23 mouse cellular contexts compared by ENCODE assay signal in genomic region chr16:97434206-97434605, GRCm38 (mm10). TPM values are rescaled to one million over a fixed set of nuclear protein-coding genes. Genes with fewer than 3 reads are reported as not detected.
A peak's percentile ranks its signal among the peaks of the same experiment; 100 is the strongest.
DNase-seq lines count a peak whose midpoint lies in the region; ATAC-seq and TF ChIP-seq lines count a peak whose summit lies in the region.
"Had no signal": no experiment of that assay in that cellular context is flagged by ENCODE, and none has a peak within 500 bp of the region (broad histone marks: within the 10 kb centered on the region; RNA-seq: fewer than 3 reads in every experiment).

No protein-coding gene starts in this region.

- no peak overlapping the region for H3K4me3 ChIP-seq in forebrain, embryonic 14.5 days (ENCODE audit: low read depth, low read length)
- H3K4me3 ChIP-seq in forebrain, embryonic 15.5 days, result no peak overlapping the region
- no peak overlapping the region for H3K4me3 ChIP-seq in midbrain, postnatal 0 days (ENCODE audit: low read depth, low read length)
- no peak overlapping the region for H3K4me3 ChIP-seq in midbrain, embryonic 16.5 days (ENCODE audit: low read depth, low read length)
- H3K4me3 ChIP-seq in embryonic facial prominence, embryonic 15.5 days (replicated peaks), result no peak overlapping the region
- no peak overlapping the region for H3K4me3 ChIP-seq in kidney, embryonic 16.5 days (ENCODE audit: low read length)
- H3K4me3 ChIP-seq in kidney, adult 2 months (ENCODE audit: insufficient read depth, low read depth, low read length), result no peak overlapping the region
- H3K4me3 ChIP-seq: forebrain, embryonic 12.5 days; limb, embryonic 10.5 days; liver, embryonic 15.5 days; midbrain, embryonic 10.5 days had no signal

- no peak overlapping the region for H3K27ac ChIP-seq in forebrain, embryonic 14.5 days (ENCODE audit: low read depth, low read length)
- no peak overlapping the region for H3K27ac ChIP-seq in forebrain, embryonic 15.5 days (replicated peaks)
- H3K27ac ChIP-seq in midbrain, postnatal 0 days (ENCODE audit: low read depth, low read length), result no peak overlapping the region
- no peak overlapping the region for H3K27ac ChIP-seq in midbrain, embryonic 16.5 days (ENCODE audit: low read length)
- H3K27ac ChIP-seq in embryonic facial prominence, embryonic 15.5 days (replicated peaks), result no peak overlapping the region
- no peak overlapping the region for H3K27ac ChIP-seq in kidney, embryonic 16.5 days (ENCODE audit: low read length)
- no peak overlapping the region for H3K27ac ChIP-seq in kidney, adult 2 months (ENCODE audit: insufficient read depth, low read depth, low read length)
- H3K27ac ChIP-seq: forebrain, embryonic 12.5 days; limb, embryonic 10.5 days; liver, embryonic 15.5 days; macrophage; midbrain, embryonic 10.5 days had no signal

- TF ChIP-seq POLR2A in kidney, adult 2 months (IDR thresholded peaks at IDR 0.05; ENCODE audit: low read depth, low read length), result no peak

- no peak for TF ChIP-seq CTCF in midbrain, postnatal 0 days (IDR thresholded peaks at IDR 0.05)
- TF ChIP-seq CTCF in kidney, adult 2 months (conservative IDR thresholded peaks at IDR 0.05; ENCODE audit: insufficient read depth, insufficient read length, low read depth, low read length), result no peak

- ATAC-seq in forebrain, embryonic 14.5 days, result no peak
- no peak for ATAC-seq in forebrain, embryonic 15.5 days (replicated peaks)
- no peak for ATAC-seq in midbrain, postnatal 0 days (ENCODE audit: low FRiP score)
- ATAC-seq in midbrain, embryonic 16.5 days, result no peak
- ATAC-seq in embryonic facial prominence, embryonic 15.5 days (ENCODE audit: insufficient number of reproducible peaks, low FRiP score, low TSS enrichment, low read depth), result peak; percentile 31
- no peak for ATAC-seq in kidney, embryonic 16.5 days (ENCODE audit: low FRiP score, low TSS enrichment)
- ATAC-seq: hindbrain, embryonic 16.5 days; intestine, embryonic 16.5 days; Patski had no signal

- H3K4me1 ChIP-seq in forebrain, embryonic 14.5 days (ENCODE audit: control insufficient read depth, insufficient read depth, low read length), result no peaks in the 10 kb centered on the region
- peaks cover 5% of the 10 kb centered on the region; the same call in 1 of the 2 replicates for H3K4me1 ChIP-seq in forebrain, embryonic 15.5 days
- H3K4me1 ChIP-seq in midbrain, postnatal 0 days (ENCODE audit: insufficient read depth, low read length), result no peaks in the 10 kb centered on the region
- no peaks in the 10 kb centered on the region for H3K4me1 ChIP-seq in midbrain, embryonic 16.5 days (ENCODE audit: control insufficient read depth, insufficient read depth, low read length)
- no peaks in the 10 kb centered on the region for H3K4me1 ChIP-seq in embryonic facial prominence, embryonic 15.5 days
- H3K4me1 ChIP-seq in kidney, embryonic 16.5 days (ENCODE audit: insufficient read depth, low read length), result no peaks in the 10 kb centered on the region
- H3K4me1 ChIP-seq in kidney, adult 2 months (ENCODE audit: control insufficient read depth, insufficient read depth, low read length), result no peaks in the 10 kb centered on the region
- H3K4me1 ChIP-seq: forebrain, embryonic 12.5 days; limb, embryonic 10.5 days; liver, embryonic 15.5 days; midbrain, embryonic 10.5 days had no signal

- no peak overlapping the region for H3K4me2 ChIP-seq in forebrain, embryonic 14.5 days (ENCODE audit: low read length)
- H3K4me2 ChIP-seq in forebrain, embryonic 15.5 days (replicated peaks), result no peak overlapping the region
- H3K4me2 ChIP-seq in midbrain, postnatal 0 days (ENCODE audit: low read depth, low read length, poor library complexity, severe bottlenecking), result no peak overlapping the region
- H3K4me2 ChIP-seq in midbrain, embryonic 16.5 days (ENCODE audit: low read length), result no peak overlapping the region
- no peak overlapping the region for H3K4me2 ChIP-seq in embryonic facial prominence, embryonic 15.5 days (replicated peaks)
- H3K4me2 ChIP-seq in kidney, embryonic 16.5 days (replicated peaks; ENCODE audit: low read depth, low read length), result no peak overlapping the region
- H3K4me2 ChIP-seq: forebrain, embryonic 12.5 days; liver, embryonic 15.5 days had no signal

- H3K27me3 ChIP-seq in forebrain, embryonic 14.5 days (replicated peaks; ENCODE audit: control insufficient read depth, insufficient read depth, low read length), result no peaks in the 10 kb centered on the region
- H3K27me3 ChIP-seq in forebrain, embryonic 15.5 days, result no peaks in the 10 kb centered on the region
- H3K27me3 ChIP-seq in midbrain, postnatal 0 days (ENCODE audit: insufficient read depth, low read length), result no peaks in the 10 kb centered on the region
- H3K27me3 ChIP-seq in midbrain, embryonic 16.5 days (ENCODE audit: control insufficient read depth, insufficient read depth, low read depth, low read length), result no peaks in the 10 kb centered on the region
- H3K27me3 ChIP-seq in embryonic facial prominence, embryonic 15.5 days, result no peaks in the 10 kb centered on the region
- no peaks in the 10 kb centered on the region for H3K27me3 ChIP-seq in kidney, embryonic 16.5 days (ENCODE audit: insufficient read depth, low read length)
- no peaks in the 10 kb centered on the region for H3K27me3 ChIP-seq in kidney, adult 2 months (replicated peaks; ENCODE audit: control insufficient read depth, insufficient read depth, low read length)
- H3K27me3 ChIP-seq: CH12.LX; forebrain, embryonic 12.5 days; liver, embryonic 15.5 days; Patski had no signal

- H3K9me3 ChIP-seq in forebrain, embryonic 14.5 days (replicated peaks; ENCODE audit: control insufficient read depth, low read length), result no peaks in the 10 kb centered on the region
- no peaks in the 10 kb centered on the region for H3K9me3 ChIP-seq in forebrain, embryonic 15.5 days
- no peaks in the 10 kb centered on the region for H3K9me3 ChIP-seq in midbrain, postnatal 0 days (ENCODE audit: low read length)
- no peaks in the 10 kb centered on the region for H3K9me3 ChIP-seq in midbrain, embryonic 16.5 days (replicated peaks; ENCODE audit: control insufficient read depth, low read length, poor library complexity, severe bottlenecking)
- no peaks in the 10 kb centered on the region for H3K9me3 ChIP-seq in embryonic facial prominence, embryonic 15.5 days (replicated peaks)
- H3K9me3 ChIP-seq in kidney, embryonic 16.5 days (ENCODE audit: low read length), result no peaks in the 10 kb centered on the region
- H3K9me3 ChIP-seq: forebrain, embryonic 12.5 days; G1E; limb, embryonic 10.5 days; liver, embryonic 15.5 days; midbrain, embryonic 10.5 days had no signal

- H3K36me3 ChIP-seq in forebrain, embryonic 14.5 days (ENCODE audit: control insufficient read depth, insufficient read depth, low read length), result no peaks in the 10 kb centered on the region
- no peaks in the 10 kb centered on the region for H3K36me3 ChIP-seq in forebrain, embryonic 15.5 days
- no peaks in the 10 kb centered on the region for H3K36me3 ChIP-seq in midbrain, postnatal 0 days (ENCODE audit: insufficient read depth, low read length)
- H3K36me3 ChIP-seq in midbrain, embryonic 16.5 days (ENCODE audit: control insufficient read depth, insufficient read depth, low read length), result no peaks in the 10 kb centered on the region
- no peaks in the 10 kb centered on the region for H3K36me3 ChIP-seq in embryonic facial prominence, embryonic 15.5 days
- H3K36me3 ChIP-seq in kidney, embryonic 16.5 days (ENCODE audit: insufficient read depth, low read length), result no peaks in the 10 kb centered on the region
- H3K36me3 ChIP-seq in kidney, adult 2 months (ENCODE audit: control insufficient read depth, insufficient read depth, low read length), result no peaks in the 10 kb centered on the region
- H3K36me3 ChIP-seq: forebrain, embryonic 12.5 days; G1E; limb, embryonic 10.5 days; liver, embryonic 15.5 days; midbrain, embryonic 10.5 days had no signal

- peak; percentile 41 for DNase-seq in forebrain, embryonic 14.5 days (ENCODE audit: low spot score)
- DNase-seq in midbrain, postnatal 0 days (ENCODE audit: low spot score), result peak; percentile 27
- DNase-seq in cerebellum, adult 9-10 months, result peak; percentile 39
- no peak for DNase-seq in kidney, adult 2 months
- DNase-seq: adrenal gland, adult 2 months; layer of hippocampus, adult 9-11 months; liver had no signal

- no peak overlapping the region for H3K9ac ChIP-seq in forebrain, embryonic 14.5 days (ENCODE audit: low read length)
- no peak overlapping the region for H3K9ac ChIP-seq in forebrain, embryonic 15.5 days (replicated peaks)
- H3K9ac ChIP-seq in midbrain, postnatal 0 days (replicated peaks; ENCODE audit: low read length, poor library complexity, severe bottlenecking), result no peak overlapping the region
- H3K9ac ChIP-seq in midbrain, embryonic 16.5 days (ENCODE audit: low read depth, low read length), result no peak overlapping the region
- H3K9ac ChIP-seq in embryonic facial prominence, embryonic 15.5 days, result no peak overlapping the region
- no peak overlapping the region for H3K9ac ChIP-seq in kidney, embryonic 16.5 days (replicated peaks; ENCODE audit: low read length)
- H3K9ac ChIP-seq: forebrain, embryonic 12.5 days; liver, embryonic 15.5 days had no signal

- 66% methylated on average over 2 of the region's 2 CpGs for WGBS in forebrain, embryonic 14.5 days
- 70% methylated on average over 2 of the region's 2 CpGs for WGBS in forebrain, embryonic 15.5 days
- 80% methylated on average over 2 of the region's 2 CpGs for WGBS in midbrain, postnatal 0 days
- 79% methylated on average over 2 of the region's 2 CpGs for WGBS in midbrain, embryonic 16.5 days
- WGBS in embryonic facial prominence, embryonic 15.5 days, result 55% methylated on average over 2 of the region's 2 CpGs
- 77% methylated on average over 2 of the region's 2 CpGs for WGBS in kidney, embryonic 16.5 days
- 84% methylated on average over 2 of the region's 2 CpGs for WGBS in kidney, adult 2 months

RNA-seq across cellular contexts. Expression of gene Mx1, which starts 28.5 kb away (rescaled TPM):
- not detected in 2 replicates for polyA plus RNA-seq in forebrain, embryonic 14.5 days (2014; fragmentation: Nextera tagmentation; extraction: Ambion mirVana)
- 0.43 TPM in 1 of 2 replicates, not detected in the other for polyA plus RNA-seq in forebrain, embryonic 15.5 days (2015; fragmentation: Nextera tagmentation; extraction: Ambion mirVana)
- 0.05 and 0.38 TPM in 2 replicates for total RNA-seq in midbrain, postnatal 0 days (2014; rRNA removed)
- polyA plus RNA-seq in midbrain, postnatal 0 days (2015; fragmentation: Nextera tagmentation; extraction: Ambion mirVana), result 0.05 and 0.15 TPM in 2 replicates
- 0.06 TPM in 1 of 2 replicates, not detected in the other for polyA plus RNA-seq in midbrain, embryonic 16.5 days (2015; fragmentation: Nextera tagmentation; extraction: Ambion mirVana)
- 0.37 and 0.39 TPM in 2 replicates for polyA plus RNA-seq in embryonic facial prominence, embryonic 15.5 days (2015; fragmentation: Nextera tagmentation; extraction: Ambion mirVana)
- 0.24 TPM in 1 of 2 replicates, not detected in the other for polyA plus RNA-seq in kidney, embryonic 16.5 days (2015; fragmentation: Nextera tagmentation; extraction: Ambion mirVana)
- polyA plus RNA-seq in kidney, adult 2 months (2012; rRNA removed), result 0.45 and 1.9 TPM in 2 replicates
- polyA plus RNA-seq: G1E; kidney, embryonic 14.5 days; limb, embryonic 10.5 days; midbrain, embryonic 10.5 days; neural tube, embryonic 11.5 days had no signal
